Mouse (Mus musculus): Measurements from ENCODE around the gene Psd.

GRCm38 (mm10) chr19:46358381-46358780 is 31.4 kb upstream of the Psd start:
- no peak for TF ChIP-seq CTCF (IDR thresholded peaks at IDR 0.05; ENCODE audit: borderline replicate concordance, extremely low read depth, insufficient read depth, insufficient read length)
- TF ChIP-seq POLR2A (IDR thresholded peaks at IDR 0.05; ENCODE audit: borderline replicate concordance, extremely low read depth, insufficient read depth, insufficient read length, poor library complexity, severe bottlenecking): no peak
